Mouse (Mus musculus) heart, postnatal 0 days (tissue): ENCODE measurements around the gene Gmfb.

Experiments used
- CTCF ChIP-seq: IDR thresholded peaks from 2 replicates; pipeline ENCODE4 v1.5.1; 2016; ENCODE audit warnings: antibody characterized with exemption, control low read depth, low read depth
- EP300 ChIP-seq: IDR thresholded peaks from 2 replicates; pipeline ENCODE4 v1.6.1; 2016; ENCODE audit warnings: antibody characterized with exemption, low read depth

DNA sequence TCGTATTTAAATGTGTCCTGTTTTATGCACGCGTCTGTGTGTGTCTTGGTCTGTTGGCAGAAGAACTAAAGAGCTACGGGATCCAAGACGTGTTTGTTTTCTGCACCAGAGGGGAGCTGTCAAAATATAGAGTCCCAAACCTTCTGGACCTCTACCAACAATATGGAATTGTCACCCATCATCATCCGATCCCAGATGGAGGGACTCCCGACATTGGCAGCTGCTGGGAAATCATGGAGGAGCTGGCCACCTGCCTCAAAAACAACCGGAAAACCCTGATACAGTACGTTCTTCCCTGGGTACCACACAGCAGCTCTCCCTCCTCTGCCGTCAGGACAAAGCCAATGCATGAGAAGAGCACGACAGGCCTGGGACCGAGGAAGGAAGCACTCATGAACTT, 54.9 kb downstream of the Gmfb start:
- TF ChIP-seq CTCF (no peak), EP300 (no peak)
